Mouse (Mus musculus): ENCODE results near the gene Pate2.

DNA sequence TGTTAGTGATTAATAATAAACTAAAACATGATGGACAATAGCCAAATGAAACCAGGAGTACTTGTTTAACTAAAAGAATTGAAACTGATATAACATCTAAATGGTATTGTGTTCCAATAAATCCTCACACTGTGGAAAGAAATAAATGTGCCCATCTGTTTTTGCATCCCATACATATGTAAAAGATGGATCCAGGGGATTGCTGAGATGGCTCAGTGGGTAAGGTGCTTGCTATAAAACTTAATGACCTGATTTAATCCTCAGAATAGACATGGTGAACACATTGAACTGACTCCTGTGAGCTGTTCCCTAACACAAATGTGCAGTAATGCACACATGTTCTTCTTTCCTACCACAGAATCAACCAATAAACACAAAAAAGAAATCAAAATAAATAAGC, 121.8 kb downstream of the Pate2 start:
- TF ChIP-seq CTCF (IDR thresholded peaks at IDR 0.05 in 2 of 3, conservative IDR thresholded peaks at IDR 0.05 in 1 of 3; ENCODE audit: control insufficient read depth in 1 of 3, insufficient read depth in 1 of 3, low read depth in 2 of 3, low read length in 3 of 3, poor library complexity in 1 of 3, severe bottlenecking in 1 of 3) = no peak
- TF ChIP-seq EP300 (IDR thresholded peaks at IDR 0.05; ENCODE audit: low read depth in 1 of 2, low read length in 2 of 2) = no peak
- no peak for TF ChIP-seq GABPA (IDR thresholded peaks at IDR 0.05; ENCODE audit: low read depth, low read length)
- TF ChIP-seq MAX (IDR thresholded peaks at IDR 0.05; ENCODE audit: low read length) = no peak
- TF ChIP-seq MAZ (IDR thresholded peaks at IDR 0.05; ENCODE audit: low read depth, low read length) = no peak
- no peak for TF ChIP-seq ZMIZ1 (IDR thresholded peaks at IDR 0.05; ENCODE audit: low read depth, low read length)
- TF ChIP-seq MXI1 (IDR thresholded peaks at IDR 0.05; ENCODE audit: low read depth, low read length) = no peak
- no peak for TF ChIP-seq MAFK (IDR thresholded peaks at IDR 0.05; ENCODE audit: borderline replicate concordance, low read depth, low read length)
- TF ChIP-seq POLR2A (IDR thresholded peaks at IDR 0.05; ENCODE audit: control insufficient read depth in 1 of 2, insufficient read depth in 1 of 2, low read depth in 1 of 2, low read length in 2 of 2, poor library complexity in 1 of 2) = no peak
